Mouse (Mus musculus) midbrain, embryonic 14.5 days (tissue): ENCODE measurements around the gene Shank1. TPM values are rescaled to one million over a fixed set of nuclear protein-coding genes. Genes with fewer than 3 reads are reported as not detected.

Experiments
- ATAC-seq: fragments of 200-750 bp; cut with Nextera tagmentation; 2 replicates; pipeline ENCODE4 v1.8.0; 2017; ENCODE audit warnings: moderate number of reproducible peaks, moderate library complexity; ENCODE audit not compliant: low FRiP score, low TSS enrichment
- DNase-seq: peaks from one replicate; pipeline ENCODE4 v3.0.0-alpha.2; 2015
- H3K27ac ChIP-seq: fragments of 300-500 bp; sonication (generic); replicated peaks from 2 replicates; pipeline ENCODE4 v1.5.1; 2014; ENCODE audit warnings: mild to moderate bottlenecking, low read depth, low read length, moderate library complexity
- H3K27me3 ChIP-seq: fragments of 300-500 bp; sonication (generic); 2 replicates; pipeline ENCODE4 v1.6.1; 2014; ENCODE audit warnings: low read length, control low read depth, mixed read lengths; ENCODE audit not compliant: control insufficient read depth, insufficient read depth
- H3K36me3 ChIP-seq: fragments of 300-500 bp; sonication (generic); 2 replicates; pipeline ENCODE4 v1.6.1; 2014; ENCODE audit warnings: low read length, control low read depth; ENCODE audit not compliant: control insufficient read depth, insufficient read depth
- H3K4me1 ChIP-seq: fragments of 300-500 bp; sonication (generic); 2 replicates; pipeline ENCODE4 v1.6.1; 2014; ENCODE audit warnings: mild to moderate bottlenecking, antibody characterized with exemption, low read length, control low read depth; ENCODE audit not compliant: control insufficient read depth, insufficient read depth
- H3K4me2 ChIP-seq: fragments of 300-500 bp; sonication (generic); 2 replicates; pipeline ENCODE4 v1.6.1; 2014; ENCODE audit warnings: mild to moderate bottlenecking, low read length, moderate library complexity
- H3K4me3 ChIP-seq: fragments of 300-500 bp; sonication (generic); replicated peaks from 2 replicates; pipeline ENCODE4 v1.5.1; 2014; ENCODE audit warnings: low read depth, low read length
- H3K9ac ChIP-seq: fragments of 300-500 bp; sonication (generic); replicated peaks from 2 replicates; pipeline ENCODE4 v1.6.1; 2014; ENCODE audit warnings: mild to moderate bottlenecking, low read length, moderate library complexity
- H3K9me3 ChIP-seq: fragments of 300-500 bp; sonication (generic); 2 replicates; pipeline ENCODE4 v1.6.1; 2016; ENCODE audit warnings: low read length, control low read depth, mixed read lengths; ENCODE audit not compliant: control insufficient read depth
- WGBS: fragments of 180-500 bp; shearing (Covaris S2); extraction: QIAGEN DNeasy Blood & Tissue Kit; methylation state at CpG from one replicate; pipeline ENCODE4 v1.1.7; 2014; 5-methylcytosine and 5-hydroxymethylcytosine counted together
- polyA plus RNA-seq: library from polyadenylated mRNA; unstranded; fragments of >200 nt; fragmentation: Nextera tagmentation; extraction: Ambion mirVana; gene quantifications from 2 replicates; pipeline ENCODE4 v1.2.1, GENCODE M21; 2014

Gene Shank1
- polyA plus RNA-seq, 1 experiment from 2014 or later: 35.1 TPM

GRCm38 (mm10) chr7:44360792-44361301, 50.8 kb downstream of the Shank1 start:
- H3K27ac ChIP-seq: peak overlapping the region; percentile 92
- WGBS: 7% methylated on average over 21 of the region's 21 CpGs
- 0 out of 2 replicates have a peak, but pooled peaks cover 3% of the 10 kb centered on the region for H3K27me3 ChIP-seq
- H3K36me3 ChIP-seq: no peaks in the 10 kb centered on the region
- H3K4me1 ChIP-seq: peaks cover 24% of the 10 kb centered on the region
- ATAC-seq (peak; percentile 5; the same call in 1 of the 2 replicates), DNase-seq (peak; percentile 61)
- H3K4me3 ChIP-seq: peak overlapping the region; percentile 48
- H3K4me2 ChIP-seq: peak overlapping the region; percentile 94
- no peaks in the 10 kb centered on the region for H3K9me3 ChIP-seq
- peak overlapping the region; percentile 56; the same call in 1 of the 2 replicates for H3K9ac ChIP-seq

GRCm38 (mm10) chr7:44372678-44373077, 62.6 kb downstream of the Shank1 start:
- Histone ChIP-seq H3K4me2 (no peak overlapping the region), H3K9me3 (no peaks in the 10 kb centered on the region), H3K27me3 (no peaks in the 10 kb centered on the region), H3K36me3 (no peaks in the 10 kb centered on the region), H3K9ac (no peak overlapping the region), H3K4me3 (no peak overlapping the region), H3K4me1 (peaks cover 13% of the 10 kb centered on the region), H3K27ac (no peak overlapping the region)
- ATAC-seq (no peak), DNase-seq (no peak)
- 91% methylated on average over 8 of the region's 8 CpGs for WGBS

- no peak for ATAC-seq
- Histone ChIP-seq H3K9me3 (no peaks in the 10 kb centered on the region), H3K4me2 (peak overlapping the region; percentile 86), H3K36me3 (no peaks in the 10 kb centered on the region), H3K27ac (peak overlapping the region; percentile 60; the same call in 1 of the 2 replicates), H3K9ac (no peak overlapping the region; the same call in 1 of the 2 replicates), H3K4me1 (peaks cover 13% of the 10 kb centered on the region), H3K27me3 (no peaks in the 10 kb centered on the region), H3K4me3 (peak overlapping the region; percentile 55)
- DNase-seq: no peak
- 13% methylated on average over 7 of the region's 7 CpGs for WGBS
Measured at GRCm38 (mm10) chr7:44373460-44373859, 63.4 kb downstream of the Shank1 start.

- no peaks in the 10 kb centered on the region for H3K9me3 ChIP-seq
- H3K27me3 ChIP-seq: no peaks in the 10 kb centered on the region
- peak; percentile 93 for ATAC-seq
- H3K9ac ChIP-seq: peak overlapping the region; percentile 65
- peak overlapping the region; percentile 86 for H3K4me2 ChIP-seq
- peak overlapping the region; percentile 55 for H3K4me3 ChIP-seq
- H3K4me1 ChIP-seq: peaks cover 13% of the 10 kb centered on the region
- DNase-seq: peak; percentile 94
- WGBS: 1% methylated on average over 19 of the region's 19 CpGs
- H3K36me3 ChIP-seq: no peaks in the 10 kb centered on the region
- H3K27ac ChIP-seq: peak overlapping the region; percentile 69
Measured at GRCm38 (mm10) chr7:44373889-44374652, 64.0 kb downstream of the Shank1 start.

GRCm38 (mm10) chr7:44374756-44375155, 64.7 kb downstream of the Shank1 start:
- Histone ChIP-seq H3K9ac (peak overlapping the region; percentile 65), H3K9me3 (no peaks in the 10 kb centered on the region), H3K4me1 (peaks cover 13% of the 10 kb centered on the region), H3K4me2 (peak overlapping the region; percentile 86), H3K36me3 (no peaks in the 10 kb centered on the region), H3K27ac (peak overlapping the region; percentile 69), H3K4me3 (peak overlapping the region; percentile 55), H3K27me3 (no peaks in the 10 kb centered on the region)
- WGBS: under 1% methylated on average over 5 of the region's 5 CpGs
- ATAC-seq (no peak; the same call in 1 of the 2 replicates), DNase-seq (peak; percentile 60)

- ATAC-seq (no peak), DNase-seq (no peak)
- Histone ChIP-seq H3K27me3 (no peaks in the 10 kb centered on the region), H3K9me3 (no peaks in the 10 kb centered on the region), H3K4me3 (peak overlapping the region; percentile 55), H3K27ac (peak overlapping the region; percentile 69; the same call in 1 of the 2 replicates), H3K9ac (peak overlapping the region; percentile 65; the same call in 1 of the 2 replicates), H3K36me3 (no peaks in the 10 kb centered on the region), H3K4me1 (peaks cover 13% of the 10 kb centered on the region), H3K4me2 (peak overlapping the region; percentile 86)
- 2% methylated on average over 10 of the region's 10 CpGs for WGBS
Measured at GRCm38 (mm10) chr7:44375207-44375606, 65.2 kb downstream of the Shank1 start.

GRCm38 (mm10) chr7:44375793-44376192, 65.7 kb downstream of the Shank1 start:
- DNase-seq (no peak), ATAC-seq (no peak)
- Histone ChIP-seq H3K9me3 (no peaks in the 10 kb centered on the region), H3K9ac (no peak overlapping the region), H3K4me2 (no peak overlapping the region), H3K27me3 (no peaks in the 10 kb centered on the region), H3K4me3 (no peak overlapping the region), H3K27ac (no peak overlapping the region), H3K4me1 (peaks cover 13% of the 10 kb centered on the region), H3K36me3 (no peaks in the 10 kb centered on the region)
- 58% methylated on average over 3 of the region's 3 CpGs for WGBS

GRCm38 (mm10) chr7:44378290-44378689, 68.2 kb downstream of the Shank1 start:
- H3K36me3 ChIP-seq: no peaks in the 10 kb centered on the region
- H3K27me3 ChIP-seq: no peaks in the 10 kb centered on the region
- H3K9ac ChIP-seq: no peak overlapping the region
- no peak overlapping the region for H3K27ac ChIP-seq
- WGBS: 55% methylated on average over 4 of the region's 4 CpGs
- H3K4me2 ChIP-seq: no peak overlapping the region
- DNase-seq (peak; percentile 20), ATAC-seq (no peak)
- H3K9me3 ChIP-seq: no peaks in the 10 kb centered on the region
- H3K4me1 ChIP-seq: peaks cover 12% of the 10 kb centered on the region
- no peak overlapping the region for H3K4me3 ChIP-seq
